Mouse (Mus musculus) lung, postnatal 25 days (tissue): ENCODE measurements around the gene Ell2.

ENCODE experiments used
- DNase-seq: peaks from one replicate; pipeline ENCODE4 v3.0.0; 2022; ENCODE audit warnings: low spot score

Gene Ell2

DNA sequence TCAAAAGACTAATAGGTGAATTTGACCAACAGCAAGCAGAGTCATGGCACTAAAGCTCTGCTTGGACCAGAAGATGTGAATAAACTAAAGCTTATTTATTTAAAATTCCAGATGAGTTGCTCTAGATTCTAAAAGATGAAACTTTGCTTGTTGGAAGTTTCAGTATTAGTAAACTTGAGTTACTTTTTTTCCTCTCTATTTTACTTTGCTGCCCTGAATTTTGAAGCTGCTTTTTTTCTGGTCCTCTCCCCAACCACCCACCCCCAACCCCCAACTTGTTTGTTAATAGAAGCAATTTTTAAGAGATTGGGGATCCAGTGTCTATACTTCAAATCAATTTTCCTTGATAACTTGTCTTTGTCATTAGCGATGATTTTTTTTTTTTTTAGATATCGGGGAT, 64.2 kb downstream of the Ell2 start:
- no peak for DNase-seq

DNA sequence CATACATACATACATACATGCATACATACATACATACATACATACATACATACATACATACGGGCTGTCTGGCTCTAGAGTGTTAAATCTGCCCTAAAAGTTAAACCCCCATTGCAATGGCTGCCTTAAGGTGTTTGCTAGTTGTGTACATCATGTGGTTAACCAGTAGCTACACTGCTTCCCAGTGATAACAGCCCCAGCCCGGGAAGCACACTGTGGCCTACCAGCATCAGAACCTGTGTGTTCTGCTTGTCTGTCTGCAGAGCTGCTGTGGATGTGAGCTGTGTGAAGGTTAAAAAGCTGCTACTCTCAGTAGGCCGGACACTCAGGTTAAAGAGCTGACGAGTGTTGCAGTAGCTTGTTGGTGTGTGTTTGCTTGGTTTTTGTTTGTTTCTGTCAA, 64.8 kb downstream of the Ell2 start:
- DNase-seq: no peak

DNA sequence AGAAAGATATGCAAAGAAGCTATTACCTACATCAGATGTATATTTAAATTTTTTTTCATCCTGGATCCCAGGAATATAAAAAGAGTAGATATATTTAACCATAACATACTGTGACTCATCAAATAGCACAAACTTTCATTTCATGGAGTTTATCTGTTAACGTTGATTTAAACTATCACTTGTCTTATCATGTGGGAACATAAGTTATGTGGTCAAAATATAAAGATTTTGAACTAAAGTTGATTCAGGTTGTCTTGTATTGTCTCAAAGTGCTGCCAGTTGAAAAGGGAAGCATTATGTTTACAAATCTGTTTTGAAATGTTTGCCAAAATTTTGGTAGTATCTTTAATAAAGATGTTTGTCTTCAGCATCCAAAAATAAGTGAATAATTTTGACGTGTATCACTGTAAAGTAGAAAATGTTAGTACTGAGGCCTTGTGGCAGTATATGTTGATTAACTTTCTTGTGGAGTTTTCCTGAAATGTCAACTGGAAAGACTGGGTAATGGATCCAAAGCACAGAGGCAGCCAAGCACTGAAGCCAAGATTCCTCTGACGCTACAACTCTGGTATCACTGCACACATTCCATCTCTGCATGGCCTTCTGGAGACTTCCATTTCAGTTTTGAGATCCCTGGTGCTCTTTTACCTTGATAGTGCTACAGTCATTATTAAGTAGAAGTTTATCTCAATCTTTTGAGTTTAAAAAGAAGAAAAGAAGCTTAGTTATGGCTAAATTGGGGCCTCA, 65.6 kb downstream of the Ell2 start:
- no peak for DNase-seq

- DNase-seq: no peak
Measured at GRCm38 (mm10) chr13:75775961-75776360, 69.4 kb downstream of the Ell2 start.

DNA sequence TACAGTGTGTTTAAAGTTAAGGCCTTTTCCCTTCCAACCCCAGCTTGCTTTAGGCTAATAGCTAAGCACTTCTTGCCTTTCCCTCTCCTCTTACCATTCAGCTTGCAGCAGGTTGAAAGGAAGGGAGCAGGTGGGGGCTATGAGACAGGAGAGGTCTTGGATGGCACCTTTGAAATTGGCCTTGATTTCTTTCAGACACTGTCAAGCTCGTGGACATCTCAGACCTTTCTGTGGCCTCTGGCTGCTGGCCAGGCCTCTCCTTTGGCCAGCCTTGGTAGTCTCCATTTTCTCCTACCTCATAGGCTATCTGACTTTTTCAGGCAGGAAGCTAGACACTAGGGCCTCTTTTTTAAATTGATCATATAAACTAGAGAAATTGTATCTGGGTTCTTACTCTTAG, 70.1 kb downstream of the Ell2 start:
- no peak for DNase-seq

DNA sequence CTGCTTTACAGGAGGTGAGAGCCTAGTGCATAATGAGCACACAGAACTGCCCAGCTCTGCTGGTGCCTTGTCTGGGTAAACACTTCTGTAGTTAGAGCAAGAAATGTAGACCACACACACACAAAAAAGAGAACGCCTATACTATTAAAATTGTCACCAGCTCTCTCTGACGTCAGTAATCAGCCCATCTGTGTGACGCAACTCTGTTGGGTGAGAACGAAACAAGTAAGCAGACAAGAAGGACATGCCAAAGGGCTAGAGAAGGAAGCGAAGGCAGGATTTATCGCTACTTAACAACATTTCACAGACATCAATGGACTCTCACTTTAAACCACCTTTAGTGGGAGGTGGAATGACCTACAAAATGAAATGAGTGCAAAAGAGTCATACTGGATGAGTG, 71.6 kb downstream of the Ell2 start:
- peak; percentile 26 for DNase-seq

DNA sequence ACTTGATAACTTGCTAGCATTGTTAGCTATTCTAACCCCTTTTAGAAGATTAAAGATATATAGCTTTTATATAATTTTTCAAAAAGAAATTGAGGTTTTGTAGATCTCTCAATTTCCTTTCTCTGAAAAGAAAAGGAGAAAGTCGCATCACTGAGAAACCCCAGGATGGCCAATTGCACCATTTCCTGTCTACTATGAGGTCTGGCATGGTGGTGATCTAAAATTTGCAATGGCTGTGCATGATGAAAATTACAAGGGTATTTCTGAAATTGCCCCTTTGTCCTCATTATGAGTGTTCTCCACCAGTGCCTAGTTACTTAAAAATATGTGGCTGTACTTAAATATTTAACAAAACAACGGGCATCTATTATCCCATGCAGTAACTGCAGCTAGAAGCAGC, 72.6 kb downstream of the Ell2 start:
- DNase-seq: no peak

- no peak for DNase-seq
Measured at GRCm38 (mm10) chr13:75780096-75780495, 73.5 kb downstream of the Ell2 start.

GRCm38 (mm10) chr13:75785726-75786125, 79.2 kb downstream of the Ell2 start:
- no peak for DNase-seq

GRCm38 (mm10) chr13:75786264-75786663, 79.7 kb downstream of the Ell2 start:
- DNase-seq: no peak

DNA sequence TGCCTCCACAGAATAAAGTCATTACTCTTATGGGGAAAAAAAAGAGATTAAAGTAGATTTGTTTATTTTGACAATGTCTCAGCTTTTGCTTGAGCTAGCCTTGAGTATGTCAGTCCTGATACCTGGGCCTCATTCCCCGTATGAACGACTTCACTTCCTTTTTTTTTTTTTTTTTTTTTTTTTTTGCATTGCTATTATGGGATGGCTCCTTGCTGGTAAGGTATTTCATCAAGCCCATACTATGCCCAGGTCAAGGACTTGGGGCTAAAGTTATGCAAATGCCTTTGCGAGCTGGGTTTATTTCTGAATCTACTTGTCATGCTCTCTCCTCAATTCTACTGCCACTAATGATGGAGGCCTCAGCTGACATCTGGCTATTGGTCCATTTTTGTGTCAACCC, 80.8 kb downstream of the Ell2 start:
- DNase-seq: no peak

DNA sequence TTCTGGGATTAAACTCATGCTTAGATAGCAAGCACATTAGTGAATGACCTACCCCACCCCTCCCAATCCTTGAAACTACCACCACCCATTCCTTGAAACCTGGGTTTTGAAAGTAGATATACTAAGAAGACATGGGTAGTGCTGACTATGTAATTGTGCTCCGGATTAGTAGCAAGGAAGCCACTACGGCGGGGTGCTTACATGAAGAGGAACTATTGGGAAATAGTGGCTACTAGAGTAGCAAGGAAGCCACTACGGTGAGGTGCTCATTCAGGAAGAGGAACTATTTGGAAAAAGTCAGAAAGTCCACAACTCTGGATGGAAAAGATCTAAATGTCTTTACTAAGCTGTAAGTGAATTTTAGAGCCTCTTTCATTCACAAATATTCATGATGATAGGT, 81.6 kb downstream of the Ell2 start:
- peak; percentile 29 for DNase-seq

DNA sequence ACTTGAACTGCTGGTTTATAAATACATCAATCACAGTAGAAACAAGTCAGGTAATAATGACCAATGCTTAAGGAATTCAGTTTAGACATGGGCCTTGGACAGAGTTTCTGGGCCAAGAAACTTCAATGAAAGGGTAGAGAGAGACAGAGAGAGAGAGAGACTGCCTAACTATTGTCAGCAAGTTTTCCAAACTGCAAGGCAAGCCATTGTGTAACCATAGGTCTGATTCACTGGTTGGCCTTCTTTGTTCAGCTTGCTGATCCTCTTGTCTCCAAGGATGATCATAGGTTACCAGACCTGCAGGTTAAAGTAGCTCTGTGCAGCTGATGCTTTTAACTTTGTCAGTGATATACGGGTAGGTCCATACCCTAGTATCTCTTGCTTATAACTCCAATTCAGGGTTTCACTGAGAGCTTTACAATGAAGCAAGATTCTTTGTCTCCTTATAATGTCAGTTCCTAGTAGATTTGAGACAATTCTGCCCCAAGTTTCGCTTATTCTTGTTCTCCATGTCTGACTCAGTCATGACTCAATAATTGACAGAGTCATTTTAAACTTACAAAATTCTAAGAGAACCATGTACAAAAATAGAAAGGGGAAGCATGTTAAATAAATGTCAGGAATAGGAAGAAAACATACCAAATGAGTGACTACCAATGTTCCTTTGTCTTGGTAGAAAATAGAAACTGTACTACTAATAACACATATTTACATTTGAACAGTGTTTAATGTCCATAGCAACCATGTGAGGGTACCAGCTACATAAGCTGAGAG, 82.7 kb downstream of the Ell2 start:
- DNase-seq: no peak

DNA sequence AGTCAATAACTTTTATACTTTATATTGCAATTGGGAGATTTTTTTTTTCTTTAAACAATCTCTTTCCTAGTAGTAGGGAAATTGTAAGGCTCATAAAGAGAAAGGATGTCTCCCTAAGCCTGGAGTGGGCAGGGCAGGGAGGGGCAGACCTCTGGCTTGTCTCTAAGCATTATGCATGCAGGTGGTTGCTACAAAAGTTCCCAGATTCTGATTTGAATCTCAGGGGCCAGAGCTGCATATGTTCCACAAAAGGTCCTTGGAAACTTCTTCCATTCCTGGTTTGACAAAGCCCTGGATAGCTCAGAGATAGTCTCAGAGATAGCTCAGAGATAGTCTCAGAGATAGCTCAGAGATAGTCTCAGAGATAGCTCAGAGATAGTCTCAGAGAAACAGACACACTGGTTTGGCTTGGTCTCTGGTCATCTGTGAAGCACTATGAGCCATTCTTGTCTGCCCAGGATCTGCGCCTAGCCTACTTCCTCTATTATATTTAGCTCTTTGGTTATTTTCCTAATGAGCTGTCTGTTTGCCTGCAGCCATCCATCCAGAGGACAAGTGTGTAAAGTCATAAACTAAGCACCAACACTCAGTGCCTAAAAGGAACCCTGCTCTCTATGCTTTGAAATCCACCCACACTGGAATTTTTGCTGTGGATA, 84.1 kb downstream of the Ell2 start:
- no peak for DNase-seq

- peak; percentile 18 for DNase-seq
Measured at GRCm38 (mm10) chr13:75793863-75794629, 87.5 kb downstream of the Ell2 start.

GRCm38 (mm10) chr13:75797369-75798141, 91.0 kb downstream of the Ell2 start:
- peak; percentile 95 for DNase-seq

GRCm38 (mm10) chr13:75798413-75799302, 92.1 kb downstream of the Ell2 start:
- DNase-seq: peak; percentile 48

GRCm38 (mm10) chr13:75799421-75799820, 92.9 kb downstream of the Ell2 start:
- no peak for DNase-seq

DNA sequence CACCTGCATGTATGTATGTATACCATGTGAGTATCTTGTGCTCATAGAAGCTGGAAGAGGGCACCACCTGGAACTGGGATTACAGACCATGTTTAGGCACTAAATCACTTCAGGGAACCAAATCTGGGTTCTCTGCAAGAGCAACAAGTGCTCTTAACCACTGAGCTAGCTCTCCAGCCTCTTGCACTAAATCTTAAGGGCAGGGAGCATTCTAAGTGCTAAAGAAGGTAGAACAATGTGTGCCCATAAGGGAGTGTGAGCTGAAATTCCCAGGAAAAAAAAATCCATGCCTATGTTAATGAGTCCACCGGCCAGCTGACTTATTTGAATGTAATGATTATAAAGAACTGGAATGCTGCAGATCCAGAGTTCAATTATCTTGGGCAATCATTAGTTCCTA, 101.4 kb downstream of the Ell2 start:
- peak; percentile 40 for DNase-seq

GRCm38 (mm10) chr13:75809957-75810356, 103.4 kb downstream of the Ell2 start:
- no peak for DNase-seq
